Mouse (Mus musculus): ENCODE measurements around the gene Supt7l. TPM values are rescaled to one million over a fixed set of nuclear protein-coding genes. Genes with fewer than 3 reads are reported as not detected.
A peak's percentile ranks its signal among the peaks of the same experiment; 100 is the strongest.
"Not testable (repeated sequence)": the region's sequence is repeated elsewhere in the genome, so short reads cannot be mapped to it uniquely, and the experiment has no call there.

Supt7l gene
- polyA plus RNA-seq (2016; fragmentation: Nextera tagmentation; extraction: Ambion mirVana): 29.5 and 30.8 TPM in 2 replicates

GRCm38 (mm10) chr5:31527707-31528106 is at the start of gene Supt7l:
TSS of gene Supt7l (minus strand) at chr5:31527807.
- H3K27me3 ChIP-seq (replicated peaks); H3K9me3 ChIP-seq; ATAC-seq (ENCODE audit: low FRiP score, low read depth): not testable (repeated sequence)
- Histone ChIP-seq H3K4me3 (peak within 1 kb of the TSS; percentile 94), H3K4me1 (peaks cover 26% of the 10 kb centered on the region), H3K9ac (peak within 1 kb of the TSS; percentile 93), H3K4me2 (replicated peaks) (peak within 1 kb of the TSS; percentile 98), H3K27ac (peak within 1 kb of the TSS; percentile 39; the same call in 1 of the 2 replicates), H3K36me3 (peaks cover 38% of the 10 kb centered on the region)
- WGBS: 81% methylated on average over 11 of the region's 11 CpGs

- no peak for ATAC-seq (ENCODE audit: low FRiP score, low read depth)
- H3K27ac ChIP-seq: no peak overlapping the region
- H3K4me1 ChIP-seq: peaks cover under 1% of the 10 kb centered on the region; the same call in 1 of the 2 replicates
- no peak overlapping the region for H3K4me3 ChIP-seq
- WGBS: 75% methylated on average over 7 of the region's 7 CpGs
- no peak overlapping the region for H3K9ac ChIP-seq
- no peaks in the 10 kb centered on the region for H3K36me3 ChIP-seq
- no peaks in the 10 kb centered on the region for H3K9me3 ChIP-seq
- no peak overlapping the region for H3K4me2 ChIP-seq (replicated peaks)
- no peaks in the 10 kb centered on the region for H3K27me3 ChIP-seq (replicated peaks)
Measured at GRCm38 (mm10) chr5:31576539-31576975, 49.0 kb upstream of the Supt7l start.

- WGBS: 98% methylated on average over 3 of the region's 3 CpGs
- ATAC-seq (ENCODE audit: low FRiP score, low read depth): no peak
- no peaks in the 10 kb centered on the region for H3K36me3 ChIP-seq
- no peak overlapping the region for H3K9ac ChIP-seq
- H3K4me1 ChIP-seq: peaks cover 4% of the 10 kb centered on the region; the same call in 1 of the 2 replicates
- no peaks in the 10 kb centered on the region for H3K9me3 ChIP-seq
- H3K4me2 ChIP-seq (replicated peaks): no peak overlapping the region
- H3K4me3 ChIP-seq: no peak overlapping the region
- no peak overlapping the region for H3K27ac ChIP-seq
- H3K27me3 ChIP-seq (replicated peaks): no peaks in the 10 kb centered on the region
Measured at GRCm38 (mm10) chr5:31573722-31574121, 46.1 kb upstream of the Supt7l start.

- WGBS: 14% methylated on average over 20 of the region's 20 CpGs
- Histone ChIP-seq H3K4me3 (no peak overlapping the region), H3K9me3 (no peaks in the 10 kb centered on the region), H3K4me1 (peaks cover 4% of the 10 kb centered on the region; the same call in 1 of the 2 replicates), H3K9ac (0 out of 2 replicates have a peak overlapping the region, but pooled peaks have one; percentile 33), H3K4me2 (replicated peaks) (peak overlapping the region; percentile 40), H3K27me3 (replicated peaks) (no peaks in the 10 kb centered on the region), H3K36me3 (no peaks in the 10 kb centered on the region), H3K27ac (no peak overlapping the region)
- ATAC-seq (ENCODE audit: low FRiP score, low read depth): no peak
Measured at GRCm38 (mm10) chr5:31571023-31571608, 43.5 kb upstream of the Supt7l start.

- 87% methylated on average over 5 of the region's 5 CpGs for WGBS
Measured at GRCm38 (mm10) chr5:31567951-31568657, 40.5 kb upstream of the Supt7l start.

GRCm38 (mm10) chr5:31566457-31566856 is 38.9 kb upstream of the Supt7l start:
- Histone ChIP-seq H3K4me1 (peaks cover 6% of the 10 kb centered on the region; the same call in 1 of the 2 replicates), H3K9ac (no peak overlapping the region), H3K27ac (no peak overlapping the region), H3K9me3 (no peaks in the 10 kb centered on the region), H3K4me2 (replicated peaks) (no peak overlapping the region), H3K36me3 (peaks cover 4% of the 10 kb centered on the region; the same call in 1 of the 2 replicates), H3K4me3 (no peak overlapping the region), H3K27me3 (replicated peaks) (no peaks in the 10 kb centered on the region)
- ATAC-seq (ENCODE audit: low FRiP score, low read depth): no peak
- 51% methylated on average over 3 of the region's 3 CpGs for WGBS

More at GRCm38 (mm10) chr5:31567951-31568657, 40.5 kb upstream of the Supt7l start:
- Histone ChIP-seq H3K27ac (no peak overlapping the region), H3K36me3 (no peaks in the 10 kb centered on the region), H3K9ac (no peak overlapping the region), H3K4me1 (peaks cover 7% of the 10 kb centered on the region; the same call in 1 of the 2 replicates), H3K4me2 (replicated peaks) (no peak overlapping the region), H3K9me3 (no peaks in the 10 kb centered on the region), H3K27me3 (replicated peaks) (no peaks in the 10 kb centered on the region), H3K4me3 (no peak overlapping the region)
- no peak for ATAC-seq (ENCODE audit: low FRiP score, low read depth)

GRCm38 (mm10) chr5:31566026-31566425 is 38.4 kb upstream of the Supt7l start:
- Histone ChIP-seq H3K4me2 (replicated peaks) (no peak overlapping the region), H3K9ac (no peak overlapping the region), H3K27me3 (replicated peaks) (no peaks in the 10 kb centered on the region), H3K4me3 (no peak overlapping the region), H3K4me1 (peaks cover 4% of the 10 kb centered on the region; the same call in 1 of the 2 replicates), H3K36me3 (peaks cover 6% of the 10 kb centered on the region; the same call in 1 of the 2 replicates), H3K27ac (no peak overlapping the region), H3K9me3 (no peaks in the 10 kb centered on the region)
- ATAC-seq (ENCODE audit: low FRiP score, low read depth): no peak
- WGBS: 80% methylated on average over 7 of the region's 7 CpGs

GRCm38 (mm10) chr5:31564976-31565375 is 37.4 kb upstream of the Supt7l start:
- Histone ChIP-seq H3K4me3 (no peak overlapping the region), H3K27me3 (replicated peaks) (no peaks in the 10 kb centered on the region), H3K4me2 (replicated peaks) (no peak overlapping the region), H3K27ac (no peak overlapping the region), H3K9ac (no peak overlapping the region), H3K36me3 (peaks cover 12% of the 10 kb centered on the region), H3K4me1 (0 out of 2 replicates have a peak, but pooled peaks cover 4% of the 10 kb centered on the region), H3K9me3 (no peaks in the 10 kb centered on the region)
- no peak for ATAC-seq (ENCODE audit: low FRiP score, low read depth)
- WGBS: 90% methylated on average over 4 of the region's 4 CpGs

- ATAC-seq (ENCODE audit: low FRiP score, low read depth): no peak
- Histone ChIP-seq H3K4me1 (0 out of 2 replicates have a peak, but pooled peaks cover 4% of the 10 kb centered on the region), H3K27me3 (replicated peaks) (no peaks in the 10 kb centered on the region), H3K4me3 (no peak overlapping the region), H3K4me2 (replicated peaks) (no peak overlapping the region), H3K36me3 (peaks cover 18% of the 10 kb centered on the region), H3K9me3 (no peaks in the 10 kb centered on the region), H3K9ac (no peak overlapping the region), H3K27ac (no peak overlapping the region)
- WGBS: 42% methylated on average over 7 of the region's 7 CpGs
Measured at GRCm38 (mm10) chr5:31563905-31564304, 36.3 kb upstream of the Supt7l start.

GRCm38 (mm10) chr5:31563496-31563895 is 35.9 kb upstream of the Supt7l start:
- no peak for ATAC-seq (ENCODE audit: low FRiP score, low read depth)
- H3K4me2 ChIP-seq (replicated peaks): no peak overlapping the region
- no peak overlapping the region for H3K27ac ChIP-seq
- H3K9me3 ChIP-seq: no peaks in the 10 kb centered on the region
- no peak overlapping the region for H3K9ac ChIP-seq
- H3K4me1 ChIP-seq: 0 out of 2 replicates have a peak, but pooled peaks cover 4% of the 10 kb centered on the region
- H3K36me3 ChIP-seq: peaks cover 18% of the 10 kb centered on the region
- no peaks in the 10 kb centered on the region for H3K27me3 ChIP-seq (replicated peaks)
- H3K4me3 ChIP-seq: no peak overlapping the region
- WGBS: 12% methylated on average over 6 of the region's 6 CpGs

GRCm38 (mm10) chr5:31562036-31562666 is 34.5 kb upstream of the Supt7l start:
- Histone ChIP-seq H3K4me1 (0 out of 2 replicates have a peak, but pooled peaks cover 4% of the 10 kb centered on the region), H3K4me2 (replicated peaks) (no peak overlapping the region), H3K9me3 (no peaks in the 10 kb centered on the region), H3K27ac (no peak overlapping the region), H3K27me3 (replicated peaks) (no peaks in the 10 kb centered on the region), H3K9ac (no peak overlapping the region), H3K36me3 (peaks cover 25% of the 10 kb centered on the region), H3K4me3 (no peak overlapping the region)
- no peak for ATAC-seq (ENCODE audit: low FRiP score, low read depth)
- WGBS: 90% methylated on average over 7 of the region's 7 CpGs

- no peak overlapping the region for H3K9ac ChIP-seq
- no peak overlapping the region for H3K27ac ChIP-seq
- no peaks in the 10 kb centered on the region for H3K27me3 ChIP-seq (replicated peaks)
- WGBS: 89% methylated on average over 2 of the region's 2 CpGs
- no peak overlapping the region for H3K4me3 ChIP-seq
- H3K4me2 ChIP-seq (replicated peaks): no peak overlapping the region
- ATAC-seq (ENCODE audit: low FRiP score, low read depth): no peak
- 0 out of 2 replicates have a peak, but pooled peaks cover 4% of the 10 kb centered on the region for H3K4me1 ChIP-seq
- no peaks in the 10 kb centered on the region for H3K9me3 ChIP-seq
- H3K36me3 ChIP-seq: peaks cover 38% of the 10 kb centered on the region
Measured at GRCm38 (mm10) chr5:31560352-31560751, 32.7 kb upstream of the Supt7l start.

Measured in neural tube, embryonic 12.5 days (tissue).